Mouse (Mus musculus) gastrocnemius, postnatal 36 days (tissue): ENCODE measurements around the gene Ppp3ca. TPM values are rescaled to one million over a fixed set of nuclear protein-coding genes. Genes with fewer than 3 reads are reported as not detected.

ENCODE experiments used
- DNase-seq, 2 experiments: peaks; one replicate each; pipeline ENCODE4 v3.0.0; 2022
- intact Hi-C: fragments of 180-260 bp; cut with DNase I; formaldehyde crosslinking; loops from one replicate; pipeline ENCODE4 v1.15.1; 2025
- total RNA-seq, 2 experiments: library from RNA; stranded (reverse); gene quantifications; 2 replicates each; pipeline ENCODE4 v1.2.3; 2021

Ppp3ca gene
- total RNA-seq, 2 experiments from 2014 or later: 130 to 151 TPM

DNA sequence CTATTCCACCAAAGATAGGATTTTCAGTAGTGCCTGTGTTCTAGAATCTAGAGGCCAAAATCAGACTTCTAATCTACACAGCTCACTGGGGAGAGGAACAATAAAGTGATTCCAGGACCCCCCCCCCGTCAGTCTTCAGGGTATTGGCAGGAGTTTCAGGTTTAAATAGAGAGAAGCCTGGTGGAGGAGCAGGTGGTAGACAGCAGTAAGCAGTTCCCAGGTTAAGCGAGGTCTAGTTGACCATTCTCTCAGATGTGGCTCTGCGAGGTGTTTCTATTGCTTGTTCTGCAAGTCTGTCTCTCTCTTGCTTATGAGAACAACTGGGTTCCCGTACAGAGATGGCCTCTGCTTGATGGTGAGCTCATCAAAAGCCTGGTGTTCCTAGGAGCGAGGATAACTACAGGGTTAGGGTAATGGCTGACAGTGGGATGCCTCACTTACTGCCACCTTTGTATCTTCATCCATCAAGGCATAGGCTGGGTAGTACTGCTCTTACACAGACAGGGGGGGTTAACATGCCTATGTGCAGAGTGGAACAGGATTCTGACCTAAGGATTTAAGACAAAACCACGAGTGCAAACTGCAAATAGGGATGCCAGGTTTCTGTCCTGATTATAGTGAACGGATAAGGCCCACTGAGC lies 204.0 kb downstream of the Ppp3ca start:
- intact Hi-C loops: no loop called here
- no peak for DNase-seq

DNA sequence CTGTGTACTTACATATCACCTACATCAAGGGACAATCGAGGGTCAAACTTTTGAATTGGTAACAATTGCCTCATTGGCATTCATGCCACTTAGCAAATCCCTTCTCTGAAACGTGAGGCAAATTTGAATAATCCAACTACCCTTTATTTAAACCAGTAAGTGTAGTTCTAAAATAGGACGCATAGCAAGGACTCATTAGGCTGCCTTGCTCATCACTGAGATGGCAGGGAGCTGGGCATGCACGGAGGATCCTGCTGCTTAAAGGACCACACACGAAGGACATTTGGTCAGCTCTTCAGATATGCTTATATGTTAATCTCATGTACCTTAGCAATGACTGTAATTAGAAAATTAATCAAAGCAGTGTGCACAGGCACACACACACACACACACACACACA lies 204.6 kb downstream of the Ppp3ca start:
- intact Hi-C loops: no loop called here

DNA sequence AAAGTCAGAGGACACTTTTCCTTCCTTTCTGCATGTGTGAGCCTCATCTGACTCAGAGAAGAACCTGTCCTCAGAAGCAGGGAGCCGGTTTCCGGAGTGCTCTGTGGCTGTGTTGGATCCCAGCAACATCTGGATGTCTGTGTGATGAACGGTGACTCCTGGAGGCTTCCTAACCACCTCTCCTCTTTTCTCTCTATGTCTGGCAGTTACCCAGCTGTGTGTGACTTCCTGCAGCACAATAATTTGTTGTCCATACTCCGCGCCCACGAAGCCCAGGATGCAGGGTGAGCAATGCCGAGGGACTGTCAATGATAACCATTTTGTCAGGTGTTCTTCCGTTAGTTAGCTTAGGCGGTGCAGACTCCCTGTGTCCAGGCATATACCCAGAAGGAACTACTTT lies 217.8 kb downstream of the Ppp3ca start:
- DNase-seq: no peak
- intact Hi-C loops: no loop called here

More for the DNA sequence above, 204.6 kb downstream of the Ppp3ca start:
- DNase-seq: no peak

DNA sequence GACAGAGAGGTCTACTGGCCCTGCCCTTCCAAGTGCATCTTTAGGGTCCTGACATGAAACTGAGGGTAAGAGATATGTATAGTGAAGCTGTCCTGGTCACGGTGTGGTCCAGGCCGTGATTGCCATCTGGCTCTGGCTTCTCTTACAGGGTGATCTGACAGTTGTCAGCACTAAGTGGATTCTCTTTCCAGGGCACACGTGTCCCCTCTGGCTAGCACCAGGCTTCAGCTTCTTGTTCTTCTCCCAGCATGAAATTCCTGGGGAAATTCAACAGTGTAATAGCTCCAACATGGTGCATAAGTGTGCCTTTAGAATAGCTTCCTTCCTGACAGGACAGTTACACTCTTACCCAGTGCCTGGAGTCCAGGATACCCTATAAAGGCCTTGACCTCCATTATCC lies 222.2 kb downstream of the Ppp3ca start:
- intact Hi-C loops: no loop called here
- DNase-seq: no peak

DNA sequence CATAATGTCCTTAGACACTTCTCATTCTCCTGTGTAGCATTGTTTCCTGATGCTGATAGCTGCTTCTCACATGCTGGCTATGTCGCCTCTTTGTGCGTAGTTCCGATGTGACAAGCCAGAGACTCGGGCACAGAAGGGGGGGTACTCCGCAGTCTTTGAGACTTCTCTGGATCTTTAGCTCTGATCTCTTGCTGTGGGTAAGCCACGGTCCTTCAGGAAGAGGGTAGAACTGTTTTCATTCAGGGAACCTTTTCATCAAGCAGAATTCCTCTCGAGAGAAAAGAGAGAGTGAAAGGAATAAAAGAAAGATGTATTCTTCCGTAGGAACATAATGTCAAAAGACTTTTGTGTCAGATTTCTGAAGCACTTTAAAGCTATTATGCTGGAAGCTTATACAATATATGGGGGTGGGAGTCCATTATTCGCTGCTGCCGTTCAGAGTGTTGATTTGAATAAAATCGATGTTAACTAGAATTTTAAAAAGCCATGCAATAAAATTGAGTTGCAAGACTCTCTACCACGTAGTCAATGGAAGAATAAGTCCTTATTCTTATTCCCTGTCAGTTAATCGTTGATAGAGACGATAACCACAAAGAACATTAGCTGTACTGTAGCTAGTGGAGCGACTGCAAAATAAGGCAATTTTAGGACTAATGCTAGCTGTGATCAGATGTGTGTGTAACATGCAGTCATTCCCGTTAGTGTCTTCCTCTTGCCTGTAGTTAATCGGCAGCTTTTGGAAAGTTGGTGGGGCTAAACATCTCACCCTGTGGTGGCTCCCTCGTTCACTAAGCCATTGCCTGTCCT lies 223.9 kb downstream of the Ppp3ca start:
- intact Hi-C loops: no loop called here
- DNase-seq: no peak

DNA sequence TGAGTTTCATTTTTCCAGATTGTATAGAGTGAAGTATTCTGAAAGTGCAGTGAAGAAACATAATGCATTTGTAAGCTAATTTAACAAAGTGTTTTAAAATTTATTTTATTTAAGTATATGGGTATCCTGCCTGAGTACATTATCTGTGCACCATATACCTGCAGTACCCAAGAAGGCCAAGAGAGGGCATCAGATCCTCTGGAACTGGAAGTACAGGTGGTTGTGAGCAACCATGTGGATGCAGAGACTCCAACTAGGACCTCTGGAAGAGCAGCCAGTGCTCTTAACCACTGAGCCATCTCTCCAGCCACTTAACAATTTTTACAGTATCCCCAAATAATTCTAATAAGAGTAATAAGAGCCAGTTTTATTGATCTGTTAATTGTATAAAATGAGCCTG lies 225.6 kb downstream of the Ppp3ca start:
- intact Hi-C loops: no loop called here

DNA sequence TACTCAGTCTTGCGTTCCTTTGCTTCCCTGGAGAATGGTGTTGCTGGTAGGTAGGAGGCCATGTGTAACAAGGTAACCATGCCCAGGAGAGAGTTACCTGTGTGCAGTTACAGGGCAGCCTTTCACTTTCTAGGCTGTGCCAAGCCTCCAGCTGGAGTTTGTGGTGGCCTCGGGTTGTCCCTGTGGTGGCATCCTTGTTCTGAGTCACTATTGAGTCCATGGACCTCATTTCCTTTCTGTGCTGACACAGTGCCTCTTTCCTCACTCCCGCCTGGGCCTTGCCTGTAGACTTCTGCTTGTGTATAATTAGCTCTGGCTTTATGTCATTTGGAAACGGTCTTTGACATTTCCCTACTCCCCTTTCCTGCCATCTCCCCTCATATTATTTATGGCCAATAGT lies 226.4 kb downstream of the Ppp3ca start:
- intact Hi-C loops: no loop called here
- DNase-seq: no peak

More for the DNA sequence above, 225.6 kb downstream of the Ppp3ca start:
- no peak for DNase-seq

DNA sequence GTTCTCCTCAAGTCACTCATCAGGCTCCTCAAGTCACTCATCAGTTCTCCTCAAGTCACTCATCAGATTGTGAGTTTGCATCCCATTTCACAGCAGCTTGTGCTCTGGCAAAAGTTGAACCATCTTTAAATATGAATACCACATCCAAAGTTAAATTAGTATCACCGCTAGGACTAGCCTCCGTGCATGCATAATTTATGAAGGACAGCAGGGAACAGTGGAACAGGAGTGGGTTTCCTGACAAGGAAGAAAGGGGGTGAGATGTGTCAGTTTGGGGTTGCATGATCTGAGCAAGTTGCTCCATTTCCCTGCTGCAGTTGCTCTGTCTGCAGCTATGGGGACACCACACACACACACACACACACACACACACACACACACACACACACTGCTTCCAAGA lies 229.8 kb downstream of the Ppp3ca start:
- intact Hi-C loops: no loop called here

DNA sequence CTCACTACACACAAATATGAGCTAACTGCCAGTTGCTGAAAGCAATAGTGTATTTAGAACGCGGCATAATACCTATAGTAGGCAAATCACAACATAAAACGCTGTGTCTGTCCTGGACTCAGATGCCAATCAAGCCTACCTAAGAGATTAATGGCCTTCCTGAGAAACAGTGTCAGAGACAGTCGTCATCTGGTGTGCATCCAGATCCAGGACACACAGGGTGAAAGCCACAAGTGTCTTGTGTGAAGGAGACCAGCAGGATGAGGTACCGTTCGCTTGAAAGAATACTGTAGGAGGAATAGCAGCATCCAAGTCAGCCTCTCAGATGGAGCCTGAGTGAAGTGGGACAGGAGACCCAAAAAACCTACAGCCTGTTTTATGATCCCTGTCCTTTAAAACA lies 231.1 kb downstream of the Ppp3ca start:
- no peak for DNase-seq
- intact Hi-C loops: no loop called here

More for the DNA sequence above, 229.8 kb downstream of the Ppp3ca start:
- no peak for DNase-seq

DNA sequence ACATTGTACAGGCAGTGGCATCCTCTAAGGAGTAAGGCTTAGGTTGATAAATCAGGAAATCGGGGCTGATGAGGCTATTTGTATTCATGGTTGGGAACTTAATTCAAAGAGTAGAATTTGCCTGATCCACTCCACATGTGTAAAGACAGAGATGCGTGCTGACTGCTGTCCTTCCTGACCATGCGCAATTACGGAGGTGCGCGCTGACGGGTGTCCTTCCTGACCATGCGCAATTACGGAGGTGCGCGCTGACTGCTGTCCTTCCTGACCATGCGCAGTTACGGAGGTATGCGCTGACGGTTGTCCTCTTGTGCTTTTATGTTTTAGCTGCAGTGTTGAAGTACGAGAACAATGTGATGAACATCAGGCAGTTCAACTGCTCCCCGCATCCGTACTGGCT lies 232.9 kb downstream of the Ppp3ca start:
- no peak for DNase-seq

DNA sequence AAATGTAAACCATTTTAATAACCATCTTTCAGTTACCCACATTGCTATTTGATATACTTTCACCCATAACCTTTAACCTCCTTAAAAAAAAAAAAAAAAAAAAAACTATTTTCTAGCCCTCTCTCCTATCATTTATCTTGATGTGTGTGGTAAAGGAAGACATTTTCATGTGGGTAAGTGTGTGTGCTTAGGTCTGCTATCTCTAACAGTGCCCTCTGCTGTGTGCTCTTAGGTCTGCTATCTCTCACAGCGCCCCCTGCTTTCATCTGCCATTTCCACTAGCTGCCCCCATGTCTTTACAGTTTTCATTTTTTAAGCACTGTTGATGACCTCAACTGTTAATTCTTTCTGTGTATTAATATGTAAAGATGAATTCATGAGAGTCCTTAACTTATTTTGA lies 235.7 kb downstream of the Ppp3ca start:
- intact Hi-C loops: no loop called here
- no peak for DNase-seq

More for the DNA sequence above, 232.9 kb downstream of the Ppp3ca start:
- intact Hi-C loops: no loop called here

DNA sequence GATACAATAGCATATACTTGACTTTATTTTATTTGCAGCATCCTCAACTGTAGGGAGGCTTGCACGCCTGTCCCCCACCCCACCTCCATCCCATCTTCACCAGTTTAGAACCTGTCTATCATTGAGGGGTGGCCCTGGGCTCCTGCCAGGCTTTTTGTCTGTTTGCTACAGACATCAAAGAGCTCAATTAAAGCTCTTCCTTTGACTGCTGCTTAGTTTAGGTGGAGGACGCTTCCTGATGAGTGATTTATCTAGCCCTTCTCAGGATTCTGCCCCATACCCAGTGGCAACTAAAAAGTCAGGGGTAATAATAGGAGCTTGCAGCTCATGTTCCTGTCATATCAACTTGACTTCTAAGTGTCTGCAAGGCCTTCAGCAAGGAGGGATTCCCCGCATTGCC lies 239.6 kb downstream of the Ppp3ca start:
- intact Hi-C loops: no loop called here
- no peak for DNase-seq

DNA sequence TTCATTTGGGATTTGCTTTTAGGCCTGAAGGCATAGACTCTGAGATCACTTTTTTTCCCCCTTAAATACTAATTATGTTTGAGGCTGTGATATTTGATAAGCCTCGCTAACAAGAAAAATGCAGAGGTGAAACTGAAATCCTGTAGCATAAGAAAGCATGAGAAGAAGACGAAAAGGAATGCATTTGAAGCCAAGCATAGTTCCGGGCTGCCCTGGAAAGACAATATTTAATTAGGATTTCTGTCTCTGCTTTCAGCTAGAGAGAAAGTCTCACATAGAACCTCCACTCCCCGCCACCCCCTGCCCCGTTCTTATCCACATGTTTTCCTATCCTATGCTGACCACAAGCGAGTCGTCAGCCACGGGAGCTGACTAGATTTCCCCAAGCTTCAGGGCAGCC lies 241.4 kb downstream of the Ppp3ca start:
- DNase-seq: no peak
- intact Hi-C loops: no loop called here

DNA sequence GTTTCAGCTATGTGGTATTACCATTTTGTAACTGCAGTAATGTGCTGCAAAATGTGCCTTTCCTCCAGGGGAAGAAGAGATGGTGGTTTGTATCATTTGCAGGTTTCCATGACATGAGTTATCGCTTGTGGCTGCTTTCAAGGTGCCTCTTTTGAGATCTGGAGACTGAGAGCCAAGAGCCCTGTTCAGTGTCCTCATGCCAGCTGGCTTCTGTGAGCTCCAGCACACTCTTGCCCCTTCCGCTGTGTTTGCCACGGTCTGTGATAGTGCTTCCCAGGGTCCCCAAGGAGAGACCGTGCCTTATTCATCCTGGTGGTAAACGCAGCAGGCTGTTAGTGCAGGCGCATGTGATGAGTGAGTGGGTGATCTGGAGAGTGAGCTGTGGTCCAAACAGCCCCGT lies 247.2 kb downstream of the Ppp3ca start:
- intact Hi-C loops: no loop called here

DNA sequence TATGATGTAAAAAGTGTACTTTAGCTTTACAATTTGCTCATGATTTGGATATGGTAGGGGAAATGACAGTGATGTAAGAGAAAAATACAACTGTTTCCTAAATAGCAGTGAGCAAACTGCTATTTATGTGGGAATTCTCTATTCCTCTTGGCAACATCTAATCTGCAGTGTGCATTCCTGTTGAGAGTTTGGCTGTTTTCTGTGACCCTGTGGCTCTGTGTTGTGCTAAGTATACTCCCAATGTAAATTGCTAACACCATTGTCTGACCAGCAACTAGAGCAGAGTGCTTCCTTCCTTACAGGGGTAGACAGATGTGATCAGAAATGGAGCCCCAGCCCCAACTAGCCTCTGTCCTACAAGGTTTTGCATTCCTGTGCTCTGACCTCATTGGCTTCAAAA lies 263.1 kb downstream of the Ppp3ca start:
- intact Hi-C loops: no loop called here
- DNase-seq: no peak

More for the DNA sequence above, 247.2 kb downstream of the Ppp3ca start:
- DNase-seq: no peak

DNA sequence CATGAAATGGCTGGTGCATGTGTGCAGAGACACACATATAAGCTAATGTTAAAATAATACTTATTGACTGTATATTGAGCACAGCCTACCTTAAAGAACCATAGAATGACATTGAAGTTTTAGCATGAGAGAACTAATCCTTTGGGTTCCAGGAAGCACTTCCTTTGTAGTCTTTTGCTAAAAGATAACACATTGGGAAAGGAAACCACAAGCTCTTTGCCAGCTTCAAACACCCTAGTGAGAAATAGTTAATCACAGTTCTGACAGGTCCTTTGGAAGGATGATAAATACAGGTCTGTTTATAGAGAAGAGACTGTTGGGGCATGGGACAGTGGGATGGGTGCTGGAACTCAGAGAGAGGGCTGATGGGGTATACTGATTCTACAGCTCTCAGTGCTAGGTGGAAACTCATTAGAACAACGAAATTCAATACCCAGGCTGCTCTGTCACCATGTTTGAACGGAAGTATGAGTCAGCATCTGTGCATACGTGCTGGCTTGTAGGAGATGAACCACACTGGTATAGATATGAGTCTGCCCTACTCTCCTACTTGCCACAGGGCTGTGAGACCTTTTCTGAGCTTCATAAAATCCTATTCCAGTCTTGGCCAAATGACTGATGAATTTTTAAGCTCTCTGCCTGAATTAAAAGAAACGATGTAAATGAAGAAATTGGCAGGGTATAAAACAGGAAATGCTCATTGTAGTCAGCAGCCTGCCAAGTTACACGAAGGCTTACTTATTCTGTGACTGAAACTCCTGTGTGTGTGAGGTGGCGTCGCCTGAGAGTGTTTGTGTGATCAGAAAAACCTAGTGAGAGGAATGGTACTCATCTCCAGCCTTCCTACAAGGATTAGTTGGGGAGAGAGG lies 271.0 kb downstream of the Ppp3ca start:
- DNase-seq: no peak
- intact Hi-C loops: no loop called here

DNA sequence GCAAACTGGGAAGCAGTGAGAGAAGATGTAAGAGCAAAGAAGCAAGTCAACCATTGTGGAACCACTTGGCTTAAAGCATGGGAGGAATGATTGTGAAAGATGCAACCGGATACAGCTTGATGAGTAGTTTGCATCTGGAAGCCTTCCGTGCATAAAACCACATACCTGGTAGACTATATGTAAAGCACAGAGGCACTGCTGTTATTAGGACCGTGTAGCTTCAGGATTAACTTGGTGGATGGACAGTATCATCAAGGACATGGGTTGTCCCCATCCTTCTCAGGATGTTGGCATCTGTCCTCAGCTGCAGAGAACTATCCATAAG lies 271.6 kb downstream of the Ppp3ca start:
- intact Hi-C loops: no loop called here
- DNase-seq: no peak

DNA sequence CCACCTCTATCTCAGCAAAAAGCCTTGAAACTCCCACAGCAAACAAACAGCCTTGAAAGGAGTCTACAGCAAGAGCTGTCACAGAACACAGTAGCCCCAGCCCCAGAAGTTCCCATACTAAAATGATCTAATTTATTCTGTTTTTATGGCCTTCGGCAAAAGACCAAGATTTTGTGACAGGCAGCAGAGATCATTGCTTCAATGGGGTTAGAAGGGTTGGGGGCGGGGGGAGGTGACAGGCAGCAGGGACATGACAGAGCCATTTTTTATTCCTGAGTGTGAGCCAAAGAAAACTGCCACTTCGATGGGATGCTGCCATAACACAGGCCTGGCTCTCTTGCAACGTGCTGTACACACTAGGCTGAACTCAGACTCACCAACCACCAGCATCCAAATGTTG lies 275.6 kb downstream of the Ppp3ca start:
- intact Hi-C loops: no loop called here
- DNase-seq: no peak

DNA sequence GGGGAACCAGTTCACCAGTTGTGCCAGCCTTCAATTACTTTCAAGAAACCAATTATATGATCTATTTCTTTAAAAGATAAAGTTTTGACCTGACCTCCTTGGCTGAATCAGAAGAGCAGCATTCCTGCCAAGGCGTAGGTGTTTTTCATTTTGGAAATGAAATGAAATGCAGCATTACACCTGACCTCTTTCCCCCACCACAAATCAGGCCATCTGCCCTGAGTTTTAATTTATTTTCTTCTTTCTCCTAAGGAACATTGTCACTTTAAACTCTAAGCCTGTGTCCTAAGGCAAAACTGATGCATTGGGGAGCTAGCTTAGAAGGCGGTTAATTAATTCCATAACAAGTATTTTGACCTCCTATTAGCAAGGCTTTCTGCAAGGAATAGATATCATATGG lies 276.7 kb downstream of the Ppp3ca start:
- intact Hi-C loops: no loop called here

DNA sequence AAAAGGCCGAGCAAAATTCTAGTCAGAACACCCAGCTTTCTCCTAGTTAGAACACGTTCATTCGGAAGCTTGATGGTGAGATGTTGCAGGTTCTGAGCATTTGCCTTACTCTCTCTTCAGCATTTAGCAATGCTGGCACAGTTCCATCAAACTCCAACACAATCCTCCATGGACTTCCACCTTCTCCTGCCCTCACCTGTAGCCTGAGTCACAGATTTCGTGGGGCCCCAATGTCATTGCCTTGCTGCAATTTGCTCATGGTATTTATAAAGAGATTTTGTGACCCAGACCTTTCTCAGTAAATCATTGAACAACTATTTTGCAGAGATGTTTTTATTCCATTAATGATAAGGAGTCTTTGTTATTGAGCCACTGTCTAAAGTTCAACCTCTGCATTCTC lies 278.2 kb downstream of the Ppp3ca start:
- DNase-seq: no peak
- intact Hi-C loops: no loop called here

More for the DNA sequence above, 276.7 kb downstream of the Ppp3ca start:
- DNase-seq: no peak

DNA sequence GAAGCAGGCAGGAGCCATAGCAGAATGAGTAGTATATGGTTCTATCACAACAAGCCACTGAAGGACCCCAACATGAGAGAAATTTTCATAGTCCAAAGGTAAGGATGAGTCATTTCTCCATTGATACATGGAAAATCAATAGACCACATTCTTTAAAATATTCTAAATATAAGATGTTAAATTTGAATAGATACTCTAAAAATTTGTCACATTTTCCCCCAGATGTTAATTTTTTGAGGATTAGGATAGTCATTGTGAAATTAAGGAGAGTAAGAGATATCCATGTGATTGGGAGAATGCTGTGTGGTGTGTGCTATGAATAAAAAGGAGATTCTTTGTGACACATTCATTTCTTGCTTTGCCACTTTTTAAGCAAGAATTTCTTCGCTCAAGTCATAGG lies 281.9 kb downstream of the Ppp3ca start:
- intact Hi-C loops: no loop called here

More for the DNA sequence above, 281.9 kb downstream of the Ppp3ca start:
- no peak for DNase-seq
